Mouse (Mus musculus) liver, adult 2 months (tissue): Measurements from ENCODE around the gene Gemin7.

ENCODE experiments used
- CTCF ChIP-seq: fragments of 200-500 bp; IDR thresholded peaks from 2 replicates; pipeline ENCODE4 v1.5.1; 2011; ENCODE audit warnings: low read depth, low read length, control low read depth
- POLR2A ChIP-seq: fragments of 200-500 bp; IDR thresholded peaks from 2 replicates; pipeline ENCODE4 v1.6.1; 2011; ENCODE audit warnings: low read length, control low read depth; ENCODE audit not compliant: insufficient read depth; ENCODE audit errors: extremely low read depth

- TF ChIP-seq POLR2A (no peak), CTCF (no peak)
Measured at GRCm38 (mm10) chr7:19609641-19610332, 32.4 kb upstream of the Gemin7 start.
